Mouse (Mus musculus): ENCODE data around the gene Tomm20.

Gene Tomm20

GRCm38 (mm10) chr8:126962871-126963270 is 17.2 kb upstream of the Tomm20 start:
- CTCF ChIA-PET, result no interaction called here

- CTCF ChIA-PET, result no interaction called here
Measured at GRCm38 (mm10) chr8:126961516-126961915, 15.9 kb upstream of the Tomm20 start.

GRCm38 (mm10) chr8:126951900-126952636 is 6.4 kb upstream of the Tomm20 start:
- CTCF ChIA-PET, result no interaction called here

GRCm38 (mm10) chr8:126949527-126949926 is 3.9 kb upstream of the Tomm20 start:
- CTCF ChIA-PET, result no interaction called here

- CTCF ChIA-PET, result interaction anchor here (0.7 kb wide), 2 partner anchors 15 to 459 kb away, joined by 3 to 18 read pairs; no protein-coding TSS in a partner anchor
Measured at GRCm38 (mm10) chr8:126946444-126946843, 800 bp upstream of the Tomm20 start.

GRCm38 (mm10) chr8:126944781-126945691 is 608 bp downstream of the Tomm20 start:
- CTCF ChIA-PET, result interaction anchor here (0.5 to 1.3 kb wide), 2 partner anchors 9 to 426 kb away, joined by 4 to 7 read pairs; no protein-coding TSS in a partner anchor

- CTCF ChIA-PET, result no interaction called here
Measured at GRCm38 (mm10) chr8:126943565-126943964, 2.1 kb downstream of the Tomm20 start.

- CTCF ChIA-PET, result no interaction called here
Measured at GRCm38 (mm10) chr8:126937337-126937736, 8.3 kb downstream of the Tomm20 start.

GRCm38 (mm10) chr8:126935932-126936331 is 9.7 kb downstream of the Tomm20 start:
- CTCF ChIA-PET, result interaction anchor here (0.7 to 1.7 kb wide), 2 partner anchors 9 to 17 kb away, joined by 5 to 7 read pairs; partner anchors contain the start of gene Tomm20

- CTCF ChIA-PET, result interaction anchor here (0.6 to 1.7 kb wide), 2 partner anchors 10 to 339 kb away, joined by 7 to 10 read pairs; partner anchors contain the start of gene Tomm20
Measured at GRCm38 (mm10) chr8:126935387-126935786, 10.3 kb downstream of the Tomm20 start.

- CTCF ChIA-PET, result interaction anchor here (0.6 kb wide), 1 partner anchor 37 kb away, joined by 17 read pairs; no protein-coding TSS in a partner anchor
Measured at GRCm38 (mm10) chr8:126932656-126933055, 13.0 kb downstream of the Tomm20 start.

- CTCF ChIA-PET, result interaction anchor here (0.5 to 1.1 kb wide), 4 partner anchors 44 to 367 kb away, joined by 3 to 11 read pairs (median 4); no protein-coding TSS in a partner anchor
Measured at GRCm38 (mm10) chr8:126932249-126932648, 13.4 kb downstream of the Tomm20 start.

- CTCF ChIA-PET, result interaction anchor here (0.5 to 1.6 kb wide), 7 partner anchors 8 to 464 kb away, joined by 3 to 11 read pairs (median 4); no protein-coding TSS in a partner anchor
Measured at GRCm38 (mm10) chr8:126931720-126932119, 13.9 kb downstream of the Tomm20 start.

GRCm38 (mm10) chr8:126929607-126930161 is 16.0 kb downstream of the Tomm20 start:
- CTCF ChIA-PET, result interaction anchor here (0.6 to 1.1 kb wide), 2 partner anchors 43 to 449 kb away, joined by 4 to 7 read pairs; no protein-coding TSS in a partner anchor

- CTCF ChIA-PET, result interaction anchor here (0.7 to 1.1 kb wide), 3 partner anchors 44 to 461 kb away, joined by 3 to 4 read pairs (median 3); no protein-coding TSS in a partner anchor
Measured at GRCm38 (mm10) chr8:126928755-126929505, 16.7 kb downstream of the Tomm20 start.

GRCm38 (mm10) chr8:126928028-126928427 is 17.6 kb downstream of the Tomm20 start:
- CTCF ChIA-PET, result no interaction called here

GRCm38 (mm10) chr8:126927058-126927457 is 18.6 kb downstream of the Tomm20 start:
- CTCF ChIA-PET, result no interaction called here

- CTCF ChIA-PET, result interaction anchor here (1.0 kb wide), 1 partner anchor 8 kb away, joined by 4 read pairs; no protein-coding TSS in a partner anchor
Measured at GRCm38 (mm10) chr8:126922981-126923380, 22.7 kb downstream of the Tomm20 start.

GRCm38 (mm10) chr8:126921432-126921831 is 24.2 kb downstream of the Tomm20 start:
- CTCF ChIA-PET, result interaction anchor here (1.6 kb wide), 1 partner anchor 424 kb away, joined by 8 read pairs; no protein-coding TSS in a partner anchor

- CTCF ChIA-PET, result interaction anchor here (0.5 to 1.6 kb wide), 3 partner anchors 423 to 433 kb away, joined by 3 to 8 read pairs (median 3); no protein-coding TSS in a partner anchor
Measured at GRCm38 (mm10) chr8:126920845-126921244, 24.8 kb downstream of the Tomm20 start.

Measured in spleen, embryonic (tissue).